Mouse (Mus musculus): ENCODE data around the gene Aup1.

Aup1 gene

GRCm38 (mm10) chr6:83054074-83054851, at the start of gene Aup1:
TSS of gene Aup1 (plus strand) at chr6:83054521.
- peak; percentile 96 for DNase-seq (ENCODE audit: low read depth, low spot score)

DNA sequence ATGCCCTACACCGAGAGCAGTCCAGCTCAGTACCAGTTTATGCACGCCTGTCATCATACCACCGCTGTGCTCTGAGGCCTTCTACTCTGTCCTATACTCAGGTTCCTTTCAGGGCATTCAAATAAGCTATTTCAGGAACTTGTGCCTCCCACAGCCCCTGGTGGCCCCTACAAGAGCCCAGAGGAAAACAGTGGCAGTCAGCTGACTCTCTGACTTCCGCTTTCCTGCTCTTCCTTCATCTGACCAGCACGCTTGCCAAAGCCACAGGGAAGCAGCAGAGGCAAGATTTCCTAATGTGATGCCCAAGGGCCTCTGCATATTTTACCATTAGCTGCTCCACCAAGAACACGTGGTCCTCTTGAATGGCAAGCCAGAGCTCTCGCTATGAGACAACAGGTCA, 49.4 kb upstream of the Aup1 start:
- no peak for DNase-seq (ENCODE audit: low read depth, low spot score)

- no peak for DNase-seq (ENCODE audit: low read depth, low spot score)
Observed at GRCm38 (mm10) chr6:83005444-83006011, 48.8 kb upstream of the Aup1 start.

- DNase-seq (ENCODE audit: low read depth, low spot score) = no peak
Observed at GRCm38 (mm10) chr6:83006114-83006513, 48.2 kb upstream of the Aup1 start.

DNA sequence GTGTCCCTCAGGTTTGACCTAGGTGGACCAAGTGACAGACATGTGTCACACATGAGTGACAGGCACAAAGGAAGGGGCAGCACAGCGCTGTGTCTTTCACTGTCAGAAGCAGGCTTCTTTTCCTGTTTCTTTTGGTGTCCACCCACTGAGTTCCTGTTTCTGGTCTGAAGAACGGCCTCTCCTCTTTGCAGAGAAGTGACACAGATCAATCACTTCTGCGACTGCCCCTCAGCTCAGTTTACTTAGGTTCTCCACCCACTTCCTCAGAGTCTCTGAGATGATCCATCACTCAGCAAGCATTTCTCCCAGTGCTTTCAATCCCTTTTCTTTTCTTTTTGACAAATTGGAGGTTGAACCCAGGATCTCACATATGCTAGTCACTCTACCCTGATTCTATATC, 45.7 kb upstream of the Aup1 start:
- DNase-seq (ENCODE audit: low read depth, low spot score) = no peak

DNA sequence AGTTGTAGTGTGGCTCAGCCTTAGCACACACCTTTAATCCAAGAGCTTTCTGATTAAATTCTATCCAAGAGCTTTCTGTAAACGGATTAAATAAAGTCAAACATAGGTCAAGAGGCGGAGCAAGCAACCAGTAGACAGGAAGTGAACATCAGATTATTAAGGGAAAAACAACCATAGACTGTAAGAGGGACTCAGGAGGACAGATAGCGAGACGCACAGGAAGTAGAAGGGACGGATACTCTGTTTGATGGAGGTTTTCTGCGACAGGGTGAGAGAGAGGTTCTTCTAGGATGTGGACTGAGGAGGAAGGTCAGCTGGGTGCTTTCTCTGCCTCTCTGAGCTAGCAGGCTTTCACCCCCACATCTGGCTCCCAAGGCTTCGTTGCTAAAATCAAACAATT, 44.3 kb upstream of the Aup1 start:
- no peak for DNase-seq (ENCODE audit: low read depth, low spot score)

DNA sequence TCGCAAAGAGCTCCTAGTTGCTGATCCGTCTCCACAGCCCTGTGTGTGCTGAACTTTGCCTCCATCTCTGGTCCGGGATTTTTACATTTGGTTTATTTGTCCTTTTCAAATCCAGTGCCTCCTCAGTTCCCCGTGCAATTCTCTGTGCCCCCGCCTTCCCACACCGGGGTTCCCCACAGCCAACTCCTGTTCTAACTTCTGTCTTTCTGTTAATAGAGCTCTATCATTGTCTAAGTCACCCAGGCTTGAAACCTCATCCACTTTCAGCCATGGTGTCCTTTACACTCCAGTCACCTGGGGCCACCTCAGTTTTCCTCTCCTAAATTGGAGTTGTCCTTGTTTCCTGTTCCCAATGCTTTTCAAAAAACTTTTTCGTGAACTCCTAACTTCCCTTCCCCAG, 43.1 kb upstream of the Aup1 start:
- DNase-seq (ENCODE audit: low read depth, low spot score) = no peak

GRCm38 (mm10) chr6:83011756-83012155, 42.6 kb upstream of the Aup1 start:
- DNase-seq (ENCODE audit: low read depth, low spot score) = no peak

- no peak for DNase-seq (ENCODE audit: low read depth, low spot score)
Observed at GRCm38 (mm10) chr6:83013444-83013843, 40.9 kb upstream of the Aup1 start.

DNA sequence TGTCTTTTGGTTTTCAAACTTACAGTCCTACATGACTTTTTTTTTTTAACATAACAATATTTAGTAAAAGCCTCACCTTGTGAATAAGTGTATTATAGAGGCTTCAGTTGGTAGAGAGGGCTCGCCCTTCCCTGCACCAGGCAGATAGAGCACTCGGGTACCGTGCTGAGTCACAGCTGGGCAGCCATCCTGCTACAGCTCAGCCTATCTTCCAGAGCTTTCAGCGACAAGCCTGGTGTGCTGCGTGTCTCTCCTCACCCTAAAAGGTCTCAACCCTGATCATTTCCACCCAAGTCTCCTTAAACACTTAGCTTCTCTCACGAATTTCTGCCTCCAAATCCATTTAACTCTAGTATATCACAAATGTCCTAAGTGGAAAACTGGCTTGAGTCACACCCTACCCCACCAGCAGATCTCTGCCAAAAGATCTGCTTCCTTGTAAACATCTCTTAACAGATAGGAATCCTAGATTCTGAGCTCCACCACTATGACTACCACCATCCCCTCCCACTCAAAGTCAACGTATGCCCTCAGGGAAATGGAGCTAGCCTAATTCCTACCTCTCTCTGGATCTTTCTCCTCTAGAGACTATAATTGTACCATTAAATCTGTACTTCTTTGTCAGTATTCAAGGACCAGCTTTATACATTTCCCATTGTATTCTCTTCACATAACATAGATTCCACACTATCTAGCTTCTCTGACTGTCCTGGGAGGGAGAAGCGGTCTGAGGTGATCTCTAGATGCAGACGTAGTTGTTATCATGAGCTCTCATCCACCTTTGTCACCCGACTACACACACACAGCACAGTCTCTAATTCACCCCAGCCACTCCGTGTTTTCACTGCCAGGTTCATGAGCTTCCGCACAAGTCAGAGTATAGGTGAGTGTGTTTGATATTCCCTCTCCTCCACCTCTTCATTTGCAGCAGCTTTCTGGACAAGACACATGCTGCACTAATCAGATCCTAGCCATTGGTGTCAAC, 39.5 kb upstream of the Aup1 start:
- DNase-seq (ENCODE audit: low read depth, low spot score) = no peak

DNA sequence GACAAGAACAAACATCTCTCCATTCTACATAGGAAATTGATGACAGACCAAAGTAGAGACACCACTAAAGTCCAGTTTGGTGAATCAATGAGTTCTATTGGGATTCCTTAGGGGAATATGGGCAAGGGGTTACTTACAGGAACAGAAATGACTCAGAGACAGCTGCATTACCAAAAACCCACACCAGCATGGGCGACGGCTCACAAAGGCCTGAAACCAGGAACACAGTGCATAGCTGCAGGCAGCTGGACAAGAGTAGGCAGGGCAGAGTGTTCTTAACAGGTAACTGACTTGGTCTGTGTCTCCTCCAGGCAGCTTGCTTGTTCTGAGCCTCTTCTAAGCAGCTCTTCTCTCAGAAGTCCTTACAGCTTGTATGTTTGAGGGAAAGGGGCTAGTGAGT, 38.6 kb upstream of the Aup1 start:
- no peak for DNase-seq (ENCODE audit: low read depth, low spot score)

GRCm38 (mm10) chr6:83017190-83017589, 37.1 kb upstream of the Aup1 start:
- DNase-seq (ENCODE audit: low read depth, low spot score) = no peak

- no peak for DNase-seq (ENCODE audit: low read depth, low spot score)
Observed at GRCm38 (mm10) chr6:83019044-83019443, 35.3 kb upstream of the Aup1 start.

DNA sequence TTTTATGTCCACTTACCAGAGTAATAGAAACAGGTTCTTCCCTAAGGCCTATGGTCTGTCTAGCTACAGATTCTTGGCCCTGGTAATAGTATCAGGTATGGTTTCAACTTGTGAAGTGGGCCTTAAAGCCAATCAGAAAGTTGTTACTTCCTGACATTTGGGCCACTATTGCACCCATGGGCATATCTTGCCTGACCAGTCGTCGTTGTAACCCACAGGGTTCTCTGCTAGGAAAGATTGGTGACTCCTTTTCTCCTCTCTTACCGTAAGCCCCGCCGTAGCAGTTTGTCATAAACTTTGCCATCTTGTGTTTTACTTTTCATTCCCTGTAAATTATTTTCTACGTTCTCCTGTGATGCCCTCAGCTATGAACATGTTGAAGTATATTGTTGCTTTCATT, 34.2 kb upstream of the Aup1 start:
- no peak for DNase-seq (ENCODE audit: low read depth, low spot score)

DNA sequence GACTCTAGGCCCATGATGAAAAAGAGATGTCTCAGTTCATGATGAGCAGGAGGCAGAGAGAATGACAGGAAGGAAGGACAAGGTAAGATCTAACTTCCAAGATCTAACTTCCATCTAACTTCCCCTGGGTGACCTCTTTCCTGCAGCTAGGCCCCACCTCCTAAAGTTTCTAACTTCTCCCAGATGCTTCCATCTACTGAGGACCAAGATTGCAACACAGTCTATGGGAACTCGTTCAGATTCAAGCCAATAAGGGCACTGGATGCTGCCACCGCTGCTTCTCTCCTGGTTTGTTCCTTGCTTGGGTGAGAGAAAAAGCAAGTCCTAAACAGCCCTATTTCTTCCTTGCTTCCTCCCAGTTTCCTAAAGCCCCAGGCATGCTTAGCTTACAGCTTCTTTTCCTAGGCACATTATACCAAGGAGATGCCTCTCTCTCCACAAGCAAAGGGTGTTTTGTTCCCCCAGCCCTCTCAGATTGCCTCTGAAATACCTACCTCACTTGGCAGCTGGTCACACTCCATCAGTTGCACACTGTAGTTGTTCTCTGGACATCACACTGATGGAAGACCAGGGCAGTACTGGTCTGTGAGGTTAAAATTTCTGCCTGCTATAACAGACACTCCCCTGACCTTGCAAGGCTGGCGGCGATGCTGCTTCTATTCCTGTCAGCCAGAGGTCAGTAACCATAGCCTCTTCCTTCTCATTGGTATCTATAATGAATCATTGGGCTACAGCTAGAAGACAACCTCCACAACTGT, 33.3 kb upstream of the Aup1 start:
- DNase-seq (ENCODE audit: low read depth, low spot score) = no peak

DNA sequence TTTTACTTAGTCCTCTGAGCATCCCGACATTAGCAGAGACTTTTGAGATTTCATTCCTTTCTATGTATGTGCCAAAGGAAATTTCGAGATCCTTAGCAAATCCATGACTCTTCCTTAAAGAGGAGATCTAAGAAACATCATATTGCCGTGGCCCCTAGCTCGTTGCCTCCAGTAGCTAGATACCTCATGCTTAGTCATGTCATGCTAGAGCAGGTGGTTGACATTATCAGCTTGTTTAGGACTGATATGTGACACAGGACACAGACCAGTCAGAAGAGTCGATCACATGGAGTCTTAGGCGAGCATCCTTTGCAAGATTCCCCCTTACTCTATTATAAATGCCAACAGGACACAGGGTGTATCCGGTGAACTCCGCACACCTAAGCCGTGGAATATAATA, 31.3 kb upstream of the Aup1 start:
- DNase-seq (ENCODE audit: low read depth, low spot score) = no peak

DNA sequence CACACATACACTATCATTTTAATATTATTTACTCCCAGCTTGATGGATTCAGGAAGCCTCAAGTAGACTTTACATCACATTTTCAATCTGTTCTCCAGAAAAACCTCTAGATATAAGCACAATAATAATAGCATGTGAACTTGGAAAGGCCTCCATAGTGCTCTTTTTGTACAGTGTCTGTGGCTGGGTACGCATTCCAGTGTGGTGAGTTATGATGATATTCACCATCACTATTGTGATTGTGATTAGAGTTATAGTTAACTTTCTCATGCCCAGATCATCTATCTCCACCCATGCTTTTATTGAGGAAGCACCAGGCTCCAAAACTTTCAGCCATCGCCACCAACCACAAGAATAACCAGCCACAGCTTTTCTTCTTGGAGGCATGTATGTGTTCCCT, 30.5 kb upstream of the Aup1 start:
- no peak for DNase-seq (ENCODE audit: low read depth, low spot score)

DNA sequence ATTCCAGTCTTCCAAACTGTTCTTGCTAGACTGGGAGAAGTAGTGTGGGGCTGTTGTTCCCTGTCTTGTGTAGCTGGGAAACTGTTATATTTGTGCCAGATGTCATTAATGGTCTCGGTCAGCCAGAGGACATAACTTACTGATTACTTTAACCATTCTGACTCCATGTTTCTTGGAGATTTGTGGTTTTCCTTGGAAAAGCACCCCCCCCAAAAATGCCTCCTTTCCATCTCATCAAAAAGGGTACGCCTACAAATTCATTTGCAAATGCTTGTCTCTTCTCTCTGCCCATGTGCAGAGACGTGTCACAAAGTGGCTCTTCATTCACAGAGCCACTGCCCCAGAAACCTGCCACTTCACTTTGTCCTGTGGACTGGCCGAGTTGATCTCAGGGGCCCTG, 29.9 kb upstream of the Aup1 start:
- DNase-seq (ENCODE audit: low read depth, low spot score) = no peak

- DNase-seq (ENCODE audit: low read depth, low spot score) = no peak
Observed at GRCm38 (mm10) chr6:83025221-83025620, 29.1 kb upstream of the Aup1 start.

DNA sequence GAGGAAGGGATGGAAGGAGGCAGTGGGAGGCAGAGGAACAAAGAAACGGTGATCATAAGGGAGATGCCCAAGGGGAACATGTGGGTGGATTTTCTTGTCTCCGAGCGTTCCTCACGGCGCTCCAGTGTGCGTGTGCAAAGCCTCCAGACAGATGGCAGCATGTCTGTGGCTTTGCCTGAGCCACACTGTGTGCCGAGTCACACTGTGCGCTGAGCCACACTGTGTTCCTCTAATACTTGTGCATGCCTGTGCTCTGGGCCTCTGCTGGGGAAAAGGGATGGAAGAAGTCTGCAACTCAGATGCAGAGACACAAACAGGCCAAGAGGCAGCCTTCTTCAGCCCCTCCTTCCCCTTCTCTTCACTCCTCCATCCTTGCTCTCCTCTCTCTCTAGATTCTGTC, 27.0 kb upstream of the Aup1 start:
- no peak for DNase-seq (ENCODE audit: low read depth, low spot score)

DNA sequence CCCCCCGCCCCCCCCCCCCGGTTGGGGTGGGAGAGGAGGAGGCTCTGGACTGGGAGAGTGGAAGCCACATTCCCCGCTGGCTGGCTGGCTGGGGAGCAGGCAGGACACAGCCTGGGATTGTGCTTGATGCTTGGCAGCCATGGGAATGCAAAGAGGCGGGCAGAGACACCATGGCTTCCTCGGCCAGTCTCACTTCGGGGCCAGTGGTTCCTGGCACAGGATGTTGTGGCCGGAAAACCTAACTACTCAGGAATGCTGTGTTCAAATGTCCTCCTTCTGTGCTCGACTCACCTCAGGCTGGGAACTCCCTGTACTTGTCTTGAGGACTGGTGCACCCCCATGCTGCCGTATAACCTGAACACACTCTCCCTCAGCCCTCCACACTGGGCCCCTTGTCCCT, 26.6 kb upstream of the Aup1 start:
- DNase-seq (ENCODE audit: low read depth, low spot score) = no peak

- no peak for DNase-seq (ENCODE audit: low read depth, low spot score)
Observed at GRCm38 (mm10) chr6:83029777-83030176, 24.5 kb upstream of the Aup1 start.
